Mouse (Mus musculus): ENCODE measurements at regions not wholly inside any gene's neighbourhood (a gene's known extent, or its start where the extent isn't known, plus 50 kb on each side); places are given as distances from the start of the nearest gene placed in this dataset.

DNA sequence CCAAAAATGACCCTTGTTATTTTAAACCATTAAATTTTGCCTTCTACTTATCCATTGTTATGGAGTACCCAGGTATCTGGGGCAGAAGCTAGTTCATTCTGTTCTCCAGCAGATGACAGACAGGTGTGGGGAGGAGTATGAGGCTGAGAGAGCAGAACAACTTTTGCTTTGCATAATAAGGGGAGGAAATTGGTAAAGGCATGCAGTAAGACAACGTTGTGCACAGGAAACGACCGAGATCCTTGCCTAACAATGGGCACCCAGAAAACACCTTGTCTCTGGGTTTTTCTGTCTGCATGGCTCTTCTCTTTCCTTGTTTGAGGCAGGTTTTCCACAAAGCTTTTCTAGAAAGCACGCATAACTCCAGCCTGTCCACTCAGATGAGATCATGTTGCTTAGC lies 220.4 kb downstream of the Tbx18 start:
- no peak for ATAC-seq (replicated peaks in 1 of 2; ENCODE audit: insufficient read depth in 1 of 2, low FRiP score in 2 of 2, low TSS enrichment in 1 of 2, low read depth in 1 of 2, poor library complexity in 2 of 2, severe bottlenecking in 2 of 2)

DNA sequence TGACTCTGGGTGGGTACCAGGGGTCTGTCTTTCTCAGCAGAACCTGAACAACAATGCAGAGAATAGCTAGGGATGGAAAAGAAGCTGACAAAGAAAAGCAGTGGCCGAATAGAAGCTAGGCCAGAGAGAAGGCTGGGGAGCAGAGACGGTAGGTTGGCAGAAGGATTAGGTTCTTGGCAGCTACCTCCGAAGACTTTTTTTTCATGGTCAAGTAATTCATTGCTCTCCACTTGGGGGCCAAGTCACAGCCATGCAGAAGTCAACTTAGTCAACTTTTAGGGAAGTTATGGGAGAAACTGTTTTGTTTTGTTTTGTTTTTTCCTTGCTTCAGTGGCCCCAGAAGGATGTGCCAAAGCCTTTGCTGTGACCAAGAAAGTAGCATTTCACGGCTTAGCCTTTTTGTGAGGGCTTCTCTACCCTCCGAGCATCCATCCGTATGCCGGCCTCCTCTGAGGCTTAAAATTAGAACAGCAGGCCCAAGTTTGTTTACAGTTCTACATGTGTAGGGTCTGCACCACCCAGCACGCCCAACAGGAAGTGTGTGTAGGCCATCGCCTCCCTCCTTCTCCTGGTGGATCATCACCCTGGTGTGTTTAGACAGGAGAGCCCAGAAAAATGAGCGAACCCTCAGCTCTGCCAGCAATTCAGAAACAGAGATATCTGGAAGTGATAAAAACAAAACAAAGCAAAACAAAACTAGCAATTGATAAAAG lies 226.2 kb downstream of the Tbx18 start:
- ATAC-seq (replicated peaks in 1 of 2; ENCODE audit: insufficient read depth in 1 of 2, low FRiP score in 2 of 2, low TSS enrichment in 1 of 2, low read depth in 1 of 2, poor library complexity in 2 of 2, severe bottlenecking in 2 of 2): no peak

DNA sequence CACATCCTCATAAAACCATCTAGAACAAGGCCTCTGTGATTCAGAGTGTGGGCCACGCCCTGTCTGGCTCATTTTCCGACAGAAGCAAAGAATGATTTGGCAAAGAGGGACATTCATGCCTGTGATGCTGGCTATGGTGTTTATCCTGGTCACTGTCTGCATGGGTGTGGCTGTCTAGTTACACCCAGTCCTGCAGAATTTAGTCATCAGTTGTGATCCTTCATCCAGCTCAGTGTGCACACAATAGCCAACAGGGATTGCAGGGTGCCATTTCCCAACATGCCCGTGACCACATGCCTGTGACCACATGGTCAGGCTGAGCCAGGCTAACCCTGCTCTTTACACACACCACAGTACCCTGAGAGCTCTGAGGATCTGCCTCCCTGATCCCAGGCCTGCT lies 208.8 kb upstream of the Cep162 start:
- ATAC-seq (replicated peaks in 1 of 2; ENCODE audit: insufficient read depth in 1 of 2, low FRiP score in 2 of 2, low TSS enrichment in 1 of 2, low read depth in 1 of 2, poor library complexity in 2 of 2, severe bottlenecking in 2 of 2): no peak

DNA sequence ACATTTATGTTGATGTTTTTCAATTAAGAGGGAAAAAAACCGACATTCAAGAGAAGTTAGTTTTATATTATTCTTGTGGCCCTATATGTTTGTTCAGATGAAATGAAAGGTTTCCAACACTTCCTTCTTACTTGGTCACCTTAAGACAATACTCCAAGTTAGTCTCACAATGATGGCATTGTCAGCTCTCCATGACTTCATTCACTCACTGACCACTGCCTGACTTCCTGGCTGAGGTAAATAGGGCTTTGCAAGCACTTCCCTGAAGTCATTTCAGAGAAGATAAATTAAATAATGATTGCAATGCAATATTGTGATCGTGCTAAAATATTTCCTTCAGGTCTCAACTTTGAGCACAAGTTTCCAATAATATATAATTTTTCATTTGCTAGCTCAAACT lies 197.9 kb upstream of the Cep162 start:
- no peak for ATAC-seq (replicated peaks in 1 of 2; ENCODE audit: insufficient read depth in 1 of 2, low FRiP score in 2 of 2, low TSS enrichment in 1 of 2, low read depth in 1 of 2, poor library complexity in 2 of 2, severe bottlenecking in 2 of 2)

- no peak for ATAC-seq (replicated peaks in 1 of 2; ENCODE audit: insufficient read depth in 1 of 2, low FRiP score in 2 of 2, low TSS enrichment in 1 of 2, low read depth in 1 of 2, poor library complexity in 2 of 2, severe bottlenecking in 2 of 2)
Measured at GRCm38 (mm10) chr9:87452571-87452970, 197.2 kb upstream of the Cep162 start.

DNA sequence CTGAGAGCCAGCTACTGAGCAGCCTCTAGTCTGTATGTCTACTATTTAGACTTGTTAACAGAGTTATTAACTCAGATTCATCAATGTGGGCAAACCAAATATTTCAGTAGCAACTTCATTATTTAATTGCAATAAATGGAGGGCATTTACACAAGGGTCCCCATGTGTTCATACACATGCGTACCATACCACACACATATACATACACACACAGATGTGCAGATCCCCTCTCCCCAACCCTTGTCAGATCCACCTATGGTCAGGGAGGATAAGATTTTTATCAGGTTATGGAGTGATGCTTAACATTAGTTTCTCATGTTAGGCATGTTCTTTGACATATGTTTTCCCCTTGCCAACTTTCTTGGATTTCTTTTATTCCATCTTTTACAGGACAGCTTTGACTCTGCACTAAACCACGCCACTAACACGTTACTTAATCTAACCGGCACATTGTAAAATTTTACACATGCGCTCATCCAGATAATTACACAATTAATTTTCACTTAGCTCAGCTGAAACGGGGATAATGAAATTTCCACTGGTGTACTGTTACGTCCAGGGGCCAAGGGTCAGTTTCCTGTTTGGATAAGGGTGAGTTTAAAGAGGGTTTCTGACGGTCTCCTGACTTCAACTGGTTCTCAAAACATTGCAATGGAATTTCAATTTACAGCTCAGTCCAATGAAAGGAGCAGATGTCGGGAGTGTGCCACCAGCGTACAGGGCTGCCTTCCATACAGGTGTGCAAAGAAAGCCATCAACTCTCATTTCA lies 188.3 kb upstream of the Cep162 start:
- ATAC-seq (replicated peaks in 1 of 2; ENCODE audit: insufficient read depth in 1 of 2, low FRiP score in 2 of 2, low TSS enrichment in 1 of 2, low read depth in 1 of 2, poor library complexity in 2 of 2, severe bottlenecking in 2 of 2): no peak

GRCm38 (mm10) chr9:87432072-87432471 lies 176.7 kb upstream of the Cep162 start:
- no peak for ATAC-seq (replicated peaks in 1 of 2; ENCODE audit: insufficient read depth in 1 of 2, low FRiP score in 2 of 2, low TSS enrichment in 1 of 2, low read depth in 1 of 2, poor library complexity in 2 of 2, severe bottlenecking in 2 of 2)

GRCm38 (mm10) chr9:87431523-87431922 lies 176.2 kb upstream of the Cep162 start:
- ATAC-seq (replicated peaks in 1 of 2; ENCODE audit: insufficient read depth in 1 of 2, low FRiP score in 2 of 2, low TSS enrichment in 1 of 2, low read depth in 1 of 2, poor library complexity in 2 of 2, severe bottlenecking in 2 of 2): no peak

GRCm38 (mm10) chr9:87425201-87425600 lies 169.9 kb upstream of the Cep162 start:
- ATAC-seq (replicated peaks in 1 of 2; ENCODE audit: insufficient read depth in 1 of 2, low FRiP score in 2 of 2, low TSS enrichment in 1 of 2, low read depth in 1 of 2, poor library complexity in 2 of 2, severe bottlenecking in 2 of 2): peak in 1 of 2 experiments; percentile 62; a peak in 1 of 4 replicates

DNA sequence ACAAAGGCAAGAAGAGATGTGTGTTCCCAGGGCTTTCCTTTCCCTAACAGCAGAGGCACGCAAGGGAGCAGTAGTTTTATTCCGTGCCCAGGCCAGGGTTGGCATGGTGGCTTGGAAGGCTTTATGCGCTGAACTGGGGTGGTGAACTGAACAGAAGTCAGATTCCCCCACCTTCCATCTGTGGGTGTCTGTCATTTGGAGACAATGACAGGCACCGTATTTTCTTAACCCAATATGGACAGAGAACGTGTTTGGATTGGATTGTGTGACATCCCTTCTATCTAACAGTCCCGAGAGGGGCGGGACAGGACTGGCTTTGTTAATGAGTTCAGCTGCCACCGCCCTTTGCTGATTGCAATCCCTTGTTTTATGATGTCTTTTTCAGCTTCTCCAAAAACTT lies 165.8 kb upstream of the Cep162 start:
- ATAC-seq (replicated peaks in 1 of 2; ENCODE audit: insufficient read depth in 1 of 2, low FRiP score in 2 of 2, low TSS enrichment in 1 of 2, low read depth in 1 of 2, poor library complexity in 2 of 2, severe bottlenecking in 2 of 2): no peak

- ATAC-seq (replicated peaks in 1 of 2; ENCODE audit: insufficient read depth in 1 of 2, low FRiP score in 2 of 2, low TSS enrichment in 1 of 2, low read depth in 1 of 2, poor library complexity in 2 of 2, severe bottlenecking in 2 of 2): peak in 1 of 2 experiments; percentile 37; a peak in 1 of 4 replicates
Measured at GRCm38 (mm10) chr9:87419376-87419775, 164.0 kb upstream of the Cep162 start.

DNA sequence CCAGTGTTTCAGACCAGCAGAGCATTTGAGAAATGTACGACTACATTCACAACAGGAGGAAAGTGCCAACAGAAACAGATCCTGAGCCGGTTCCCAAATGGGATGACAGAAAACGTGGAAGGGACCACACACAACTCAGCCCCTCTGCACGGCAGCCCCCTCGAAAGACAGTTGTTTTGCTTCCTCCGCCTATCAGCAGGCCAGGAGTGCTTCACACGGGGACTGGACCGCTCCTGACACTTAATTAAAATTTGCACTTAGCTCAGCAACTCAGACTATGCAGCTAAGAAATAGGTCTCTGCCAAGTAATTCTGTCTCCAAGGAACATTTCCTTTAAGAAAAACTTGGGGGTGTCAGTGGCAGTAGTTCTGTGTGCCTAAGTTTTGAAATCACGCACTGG lies 157.6 kb upstream of the Cep162 start:
- ATAC-seq (replicated peaks in 1 of 2; ENCODE audit: insufficient read depth in 1 of 2, low FRiP score in 2 of 2, low TSS enrichment in 1 of 2, low read depth in 1 of 2, poor library complexity in 2 of 2, severe bottlenecking in 2 of 2): no peak

DNA sequence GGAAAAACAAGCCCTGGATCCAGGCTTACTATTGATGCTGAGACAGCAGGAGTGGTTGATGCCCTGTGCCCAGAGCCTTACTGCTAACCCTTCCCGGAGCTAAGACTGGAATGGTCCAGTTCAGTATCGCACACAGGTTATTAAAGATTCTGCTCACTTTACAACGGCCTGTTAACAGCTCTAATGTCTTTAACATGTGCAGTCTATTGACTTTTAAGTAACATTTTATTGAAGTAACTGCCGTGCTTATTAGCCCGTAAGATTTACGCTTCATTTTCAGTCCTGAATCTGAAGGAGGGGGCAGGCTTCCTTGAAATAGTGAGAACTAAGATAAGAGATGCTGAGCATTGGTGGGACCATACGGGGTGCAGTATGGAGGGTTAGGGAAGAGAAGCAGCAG lies 155.7 kb upstream of the Cep162 start:
- ATAC-seq (replicated peaks in 1 of 2; ENCODE audit: insufficient read depth in 1 of 2, low FRiP score in 2 of 2, low TSS enrichment in 1 of 2, low read depth in 1 of 2, poor library complexity in 2 of 2, severe bottlenecking in 2 of 2): no peak

DNA sequence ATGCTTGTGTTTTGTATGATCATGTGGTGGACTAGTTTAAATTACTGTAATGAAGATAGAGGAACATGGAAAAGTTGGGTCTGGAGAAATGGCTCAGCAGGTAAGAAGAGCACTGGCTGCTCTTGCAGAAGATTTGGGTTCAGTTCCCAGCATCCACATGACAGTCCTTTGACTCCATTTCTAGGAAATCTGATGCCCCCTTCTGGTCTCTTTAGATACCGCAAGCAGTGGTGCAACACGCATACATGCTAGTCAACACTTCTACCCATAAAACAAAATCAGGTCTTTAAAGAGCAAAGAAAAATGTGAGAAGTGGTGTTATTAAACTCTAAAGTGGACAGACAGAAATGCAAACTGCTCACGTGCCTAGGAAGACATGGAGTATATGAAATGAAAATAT lies 154.4 kb upstream of the Cep162 start:
- no peak for ATAC-seq (replicated peaks in 1 of 2; ENCODE audit: insufficient read depth in 1 of 2, low FRiP score in 2 of 2, low TSS enrichment in 1 of 2, low read depth in 1 of 2, poor library complexity in 2 of 2, severe bottlenecking in 2 of 2)

- ATAC-seq (replicated peaks in 1 of 2; ENCODE audit: insufficient read depth in 1 of 2, low FRiP score in 2 of 2, low TSS enrichment in 1 of 2, low read depth in 1 of 2, poor library complexity in 2 of 2, severe bottlenecking in 2 of 2): no peak
Measured at GRCm38 (mm10) chr9:87408805-87409204, 153.5 kb upstream of the Cep162 start.

DNA sequence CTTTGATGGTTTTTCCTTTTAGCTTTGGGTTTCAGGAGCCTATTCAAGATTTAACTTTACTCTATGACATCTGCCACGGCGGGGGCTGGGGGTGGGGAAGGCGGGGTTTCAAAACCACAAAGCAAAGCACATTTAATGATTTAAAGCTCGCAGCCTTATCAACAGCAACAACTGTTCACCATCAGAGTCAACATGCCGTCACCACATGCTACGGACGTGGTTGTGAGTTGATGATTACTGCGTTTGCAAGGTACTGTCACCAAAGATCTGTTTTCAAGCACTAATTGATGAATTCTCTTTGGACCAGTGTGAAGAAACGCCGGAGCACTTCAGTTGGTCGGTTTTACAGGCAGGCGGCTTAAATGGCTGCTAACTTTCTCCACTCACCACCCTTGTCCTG lies 151.1 kb upstream of the Cep162 start:
- 0 out of 4 replicates have a peak, but pooled peaks of 1 of the 2 experiments have one; percentile 12 for ATAC-seq (replicated peaks in 1 of 2; ENCODE audit: insufficient read depth in 1 of 2, low FRiP score in 2 of 2, low TSS enrichment in 1 of 2, low read depth in 1 of 2, poor library complexity in 2 of 2, severe bottlenecking in 2 of 2)

DNA sequence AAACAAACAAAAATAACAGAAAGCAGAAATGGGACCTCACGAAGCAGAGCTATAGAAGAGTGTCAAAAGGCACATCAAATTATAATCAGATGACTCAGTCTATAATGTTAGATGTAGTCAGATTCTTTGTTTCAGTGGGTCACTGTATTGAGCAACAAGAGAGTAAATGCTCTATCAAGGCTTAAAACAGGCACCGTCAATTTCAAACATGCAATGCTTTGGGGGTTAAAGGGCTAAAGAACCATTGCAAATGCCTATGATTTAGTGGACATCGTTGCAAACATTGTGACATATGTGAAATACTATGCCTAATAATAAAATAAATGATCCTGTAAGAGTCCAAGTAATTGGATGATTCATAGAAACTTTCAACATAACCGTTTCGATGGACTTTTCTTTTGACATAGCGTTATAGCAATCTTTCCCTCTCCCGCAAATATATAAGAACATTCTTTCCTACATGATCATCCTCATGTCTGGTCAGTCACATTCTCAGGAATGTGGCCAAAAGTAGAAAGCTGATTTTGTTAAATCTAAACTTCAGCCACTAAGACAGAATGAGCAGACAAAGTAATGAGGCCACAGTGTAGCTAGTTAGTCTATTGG lies 149.9 kb upstream of the Cep162 start:
- no peak for ATAC-seq (replicated peaks in 1 of 2; ENCODE audit: insufficient read depth in 1 of 2, low FRiP score in 2 of 2, low TSS enrichment in 1 of 2, low read depth in 1 of 2, poor library complexity in 2 of 2, severe bottlenecking in 2 of 2)

- ATAC-seq (replicated peaks in 1 of 2; ENCODE audit: insufficient read depth in 1 of 2, low FRiP score in 2 of 2, low TSS enrichment in 1 of 2, low read depth in 1 of 2, poor library complexity in 2 of 2, severe bottlenecking in 2 of 2): no peak
Measured at GRCm38 (mm10) chr9:87402010-87402409, 146.7 kb upstream of the Cep162 start.

Data from hematopoietic stem cell, adult 5-6 weeks (primary cell).